20 mouse cellular contexts compared by ENCODE assay signal in the genomic region with DNA sequence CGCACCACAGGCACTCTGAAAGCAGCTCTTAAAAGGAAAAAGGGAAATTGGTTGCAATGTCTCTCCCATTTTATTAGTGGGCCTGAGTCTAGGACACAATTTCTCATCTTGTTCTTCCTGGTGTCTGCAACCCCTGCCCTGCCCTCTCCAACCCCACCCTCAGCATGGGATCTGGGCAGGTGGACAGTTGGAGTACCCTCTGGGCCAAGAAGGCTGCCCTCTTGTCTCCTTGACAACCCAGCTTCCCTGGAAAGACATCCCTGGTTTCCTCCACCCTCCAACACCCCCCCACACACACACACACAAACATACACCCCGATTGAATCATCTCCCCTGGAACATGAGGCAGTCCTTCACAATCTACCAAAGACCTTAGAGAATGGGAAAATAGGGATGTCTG. TPM values are rescaled to one million over a fixed set of nuclear protein-coding genes. Genes with fewer than 3 reads are reported as not detected.
DNase-seq lines count a peak whose midpoint lies in the region; ATAC-seq and TF ChIP-seq lines count a peak whose summit lies in the region.
"Had no signal": no experiment of that assay in that cellular context is flagged by ENCODE, and none has a peak within 500 bp of the region (broad histone marks: within the 10 kb centered on the region; RNA-seq: fewer than 3 reads in every experiment).

No protein-coding gene starts in this region.

- H3K9ac ChIP-seq in liver, postnatal 0 days (replicated peaks), result no peak overlapping the region
- H3K9ac ChIP-seq in liver, embryonic 12.5 days, result no peak overlapping the region
- H3K9ac ChIP-seq in forebrain, embryonic 12.5 days, result no peak overlapping the region
- no peak overlapping the region for H3K9ac ChIP-seq in hindbrain, embryonic 12.5 days
- no peak overlapping the region for H3K9ac ChIP-seq in midbrain, embryonic 14.5 days (replicated peaks; ENCODE audit: low read length)
- H3K9ac ChIP-seq: liver, embryonic 13.5 days had no signal

- H3K9me3 ChIP-seq in liver, postnatal 0 days (ENCODE audit: low read length), result no peaks in the 10 kb centered on the region
- no peaks in the 10 kb centered on the region for H3K9me3 ChIP-seq in liver, embryonic 12.5 days (replicated peaks)
- no peaks in the 10 kb centered on the region for H3K9me3 ChIP-seq in forebrain, embryonic 12.5 days
- H3K9me3 ChIP-seq in hindbrain, embryonic 12.5 days (replicated peaks), result no peaks in the 10 kb centered on the region
- no peaks in the 10 kb centered on the region for H3K9me3 ChIP-seq in midbrain, embryonic 14.5 days (ENCODE audit: control insufficient read depth, low read length)
- H3K9me3 ChIP-seq: liver, embryonic 13.5 days; megakaryocyte, embryonic 14.5 days had no signal

- no peak for TF ChIP-seq EP300 in liver, postnatal 0 days (IDR thresholded peaks at IDR 0.05; ENCODE audit: low read depth)

- no peak for DNase-seq in liver, postnatal 0 days
- no peak for DNase-seq in midbrain, embryonic 14.5 days
- no peak for DNase-seq in layer of hippocampus, adult 11-12 months (ENCODE audit: low spot score)
- DNase-seq in kidney, adult 9 months, result no peak
- no peak for DNase-seq in gastrocnemius, adult 2 months
- DNase-seq: adrenal gland, postnatal 25 days; B cell, adult 2 months; cerebellum, adult 8-10 months; liver, embryonic 13.5 days; spleen, adult 18-20 months; thymus, postnatal 25 days had no signal

- peak overlapping the region; percentile 34; the same call in 1 of the 2 replicates for H3K27ac ChIP-seq in liver, postnatal 0 days (ENCODE audit: low read depth)
- H3K27ac ChIP-seq in liver, embryonic 12.5 days, result no peak overlapping the region
- peak overlapping the region; percentile 91 for H3K27ac ChIP-seq in forebrain, embryonic 12.5 days
- peak overlapping the region; percentile 94 for H3K27ac ChIP-seq in hindbrain, embryonic 12.5 days
- H3K27ac ChIP-seq in midbrain, embryonic 14.5 days (replicated peaks; ENCODE audit: low read depth, low read length), result peak overlapping the region; percentile 83
- H3K27ac ChIP-seq in gastrocnemius, adult 2 months, result no peak overlapping the region
- H3K27ac ChIP-seq: kidney, postnatal 0 days; liver, embryonic 13.5 days had no signal

- TF ChIP-seq CTCF in liver, postnatal 0 days (IDR thresholded peaks at IDR 0.05; ENCODE audit: low read depth), result no peak
- TF ChIP-seq CTCF in gastrocnemius, adult 2 months (IDR thresholded peaks at IDR 0.05), result no peak

- no peak overlapping the region for H3K4me2 ChIP-seq in liver, postnatal 0 days (ENCODE audit: low read depth, low read length)
- H3K4me2 ChIP-seq in liver, embryonic 12.5 days, result no peak overlapping the region
- no peak overlapping the region for H3K4me2 ChIP-seq in forebrain, embryonic 12.5 days
- no peak overlapping the region for H3K4me2 ChIP-seq in hindbrain, embryonic 12.5 days (replicated peaks)
- no peak overlapping the region for H3K4me2 ChIP-seq in midbrain, embryonic 14.5 days (ENCODE audit: low read length)
- H3K4me2 ChIP-seq: liver, embryonic 13.5 days had no signal

- intact Hi-C loops in gastrocnemius, adult 2 months (cut with DNase I), result no loop called here

- no peaks in the 10 kb centered on the region for H3K36me3 ChIP-seq in liver, postnatal 0 days (replicated peaks; ENCODE audit: insufficient read depth, low read length)
- no peaks in the 10 kb centered on the region for H3K36me3 ChIP-seq in liver, embryonic 12.5 days
- H3K36me3 ChIP-seq in forebrain, embryonic 12.5 days (replicated peaks), result no peaks in the 10 kb centered on the region
- H3K36me3 ChIP-seq in hindbrain, embryonic 12.5 days, result no peaks in the 10 kb centered on the region
- no peaks in the 10 kb centered on the region for H3K36me3 ChIP-seq in midbrain, embryonic 14.5 days (ENCODE audit: control insufficient read depth, insufficient read depth, low read length)
- H3K36me3 ChIP-seq: liver, embryonic 13.5 days had no signal

- peaks cover 32% of the 10 kb centered on the region for H3K27me3 ChIP-seq in liver, postnatal 0 days (ENCODE audit: insufficient read depth, low read length)
- peaks cover 84% of the 10 kb centered on the region for H3K27me3 ChIP-seq in liver, embryonic 12.5 days (replicated peaks)
- peaks cover 47% of the 10 kb centered on the region for H3K27me3 ChIP-seq in forebrain, embryonic 12.5 days
- H3K27me3 ChIP-seq in hindbrain, embryonic 12.5 days, result peaks cover 12% of the 10 kb centered on the region; the same call in 1 of the 2 replicates
- no peaks in the 10 kb centered on the region for H3K27me3 ChIP-seq in midbrain, embryonic 14.5 days (ENCODE audit: control insufficient read depth, insufficient read depth, low read length)
- H3K27me3 ChIP-seq: Patski had no signal

- no peak overlapping the region for H3K4me3 ChIP-seq in liver, postnatal 0 days (ENCODE audit: low read depth, low read length)
- no peak overlapping the region for H3K4me3 ChIP-seq in liver, embryonic 12.5 days
- no peak overlapping the region for H3K4me3 ChIP-seq in forebrain, embryonic 12.5 days (replicated peaks)
- H3K4me3 ChIP-seq in hindbrain, embryonic 12.5 days, result no peak overlapping the region
- H3K4me3 ChIP-seq in midbrain, embryonic 14.5 days (replicated peaks; ENCODE audit: low read depth, low read length), result no peak overlapping the region
- no peak overlapping the region for H3K4me3 ChIP-seq in gastrocnemius, adult 2 months
- H3K4me3 ChIP-seq: layer of hippocampus, adult 2 months; liver, embryonic 13.5 days; megakaryocyte, embryonic 14.5 days had no signal

- WGBS in liver, postnatal 0 days (ENCODE audit: insufficient replicate concordance), result 55% methylated on average over 2 of the region's 2 CpGs
- WGBS in liver, embryonic 12.5 days (ENCODE audit: insufficient replicate concordance), result 51% methylated on average over 2 of the region's 2 CpGs
- 82% methylated on average over 2 of the region's 2 CpGs for WGBS in forebrain, embryonic 12.5 days
- WGBS in hindbrain, embryonic 12.5 days, result 55% methylated on average over 2 of the region's 2 CpGs
- 59% methylated on average over 2 of the region's 2 CpGs for WGBS in midbrain, embryonic 14.5 days

- H3K4me1 ChIP-seq in liver, postnatal 0 days (ENCODE audit: insufficient read depth), result peaks cover 3% of the 10 kb centered on the region; the same call in 1 of the 2 replicates
- H3K4me1 ChIP-seq in liver, embryonic 12.5 days, result no peaks in the 10 kb centered on the region
- peaks cover 92% of the 10 kb centered on the region for H3K4me1 ChIP-seq in forebrain, embryonic 12.5 days
- peaks cover 90% of the 10 kb centered on the region for H3K4me1 ChIP-seq in hindbrain, embryonic 12.5 days
- H3K4me1 ChIP-seq in midbrain, embryonic 14.5 days (ENCODE audit: control insufficient read depth, insufficient read depth, low read length), result peaks cover 54% of the 10 kb centered on the region

- ATAC-seq in liver, postnatal 0 days, result no peak
- ATAC-seq in liver, embryonic 12.5 days, result no peak
- no peak for ATAC-seq in forebrain, embryonic 12.5 days (ENCODE audit: low FRiP score)
- ATAC-seq in hindbrain, embryonic 12.5 days (ENCODE audit: low FRiP score), result no peak
- no peak for ATAC-seq in midbrain, embryonic 14.5 days (ENCODE audit: low FRiP score, low TSS enrichment)
- ATAC-seq: activated CD4-positive, CD25-positive, alpha-beta regulatory T cell, adult 4 months; inflammation-experienced regulatory T-cells, adult 6 months had no signal

RNA-seq across cellular contexts. Expression of a gene that starts 11.6 kb away (rescaled TPM):
- polyA plus RNA-seq in liver, postnatal 0 days (2015; fragmentation: Nextera tagmentation; extraction: Ambion mirVana), result 4.0 and 5.7 TPM in 2 replicates
- polyA plus RNA-seq in liver, embryonic 12.5 days (2016; fragmentation: Nextera tagmentation; extraction: Ambion mirVana), result 2.6 and 3.2 TPM in 2 replicates
- 106 and 137 TPM in 2 replicates for polyA plus RNA-seq in forebrain, embryonic 12.5 days (2016; fragmentation: Nextera tagmentation; extraction: Ambion mirVana)
- 142 and 180 TPM in 2 replicates for polyA plus RNA-seq in hindbrain, embryonic 12.5 days (2016; fragmentation: Nextera tagmentation; extraction: Ambion mirVana)
- polyA plus RNA-seq in midbrain, embryonic 14.5 days (2014; fragmentation: Nextera tagmentation; extraction: Ambion mirVana), result 122 and 165 TPM in 2 replicates
- total RNA-seq in gastrocnemius, adult 2 months (2021), result 1 to 10 TPM; 3.4 to 6.1 TPM

Comparison
In these comparisons a context has a peak if more than half of its experiments do, and no peak if none do; other contexts are left out.
1. H3K27ac ChIP-seq: peak in liver, postnatal 0 days (single experiment), forebrain, embryonic 12.5 days (single experiment), hindbrain, embryonic 12.5 days (single experiment) and midbrain, embryonic 14.5 days (single experiment); none in liver, embryonic 12.5 days (single experiment) and gastrocnemius, adult 2 months (single experiment).
2. RNA of a gene that starts 11.6 kb away (polyA plus RNA-seq): 122 to 165 TPM in midbrain, embryonic 14.5 days, 142 to 180 TPM in hindbrain, embryonic 12.5 days and 106 to 137 TPM in forebrain, embryonic 12.5 days; 4.0 to 5.7 TPM in liver, postnatal 0 days and 2.6 to 3.2 TPM in liver, embryonic 12.5 days; every median in the first group is over 10 times any median in the second.